Mouse (Mus musculus): ENCODE results near the gene Lrrc28. TPM values are rescaled to one million over a fixed set of nuclear protein-coding genes. Genes with fewer than 3 reads are reported as not detected.

The Lrrc28 gene
- total and polyA plus RNA-seq, 3 experiments, result 9.7 to 16.0 TPM; not detected in 1

GRCm38 (mm10) chr7:67678878-67679499 is 33.9 kb upstream of the Lrrc28 start:
- no peak for TF ChIP-seq MYC (IDR thresholded peaks at IDR 0.05; ENCODE audit: low read depth, low read length)
- TF ChIP-seq RCOR1 (IDR thresholded peaks at IDR 0.05; ENCODE audit: low read depth, low read length), result no peak
- no peak for TF ChIP-seq CTCF (IDR thresholded peaks at IDR 0.05 in 2 of 3, conservative IDR thresholded peaks at IDR 0.05 in 1 of 3; ENCODE audit: control insufficient read depth in 1 of 3, insufficient read depth in 1 of 3, low read depth in 2 of 3, low read length in 3 of 3, poor library complexity in 1 of 3, severe bottlenecking in 1 of 3)
- no peak for TF ChIP-seq USF2 (IDR thresholded peaks at IDR 0.05; ENCODE audit: borderline replicate concordance in 1 of 2, insufficient read depth in 1 of 2, low read depth in 1 of 2, low read length in 2 of 2)
- no peak for TF ChIP-seq USF1 (IDR thresholded peaks at IDR 0.05; ENCODE audit: low read depth, low read length)
- no peak for TF ChIP-seq E2F4 (IDR thresholded peaks at IDR 0.05; ENCODE audit: borderline replicate concordance, low read depth, low read length)
- TF ChIP-seq ELF1 (IDR thresholded peaks at IDR 0.05; ENCODE audit: low read depth, low read length), result no peak
- no peak for TF ChIP-seq HCFC1 (IDR thresholded peaks at IDR 0.05; ENCODE audit: low read depth, low read length)
- no peak for TF ChIP-seq ETS1 (IDR thresholded peaks at IDR 0.05; ENCODE audit: low read depth, low read length)
- TF ChIP-seq TCF12 (IDR thresholded peaks at IDR 0.05; ENCODE audit: low read depth, low read length), result no peak
- H3K4me3 ChIP-seq (ENCODE audit: control insufficient read depth in 1 of 2, insufficient read depth in 1 of 2, low read depth in 2 of 2, low read length in 2 of 2), result no peak overlapping the region
- no peak for DNase-seq (ENCODE audit: low read depth, low spot score)
- no peaks in the 10 kb centered on the region for H3K9me3 ChIP-seq (replicated peaks; ENCODE audit: insufficient read depth, low read length)
- no peaks in the 10 kb centered on the region for H3K36me3 ChIP-seq (ENCODE audit: control insufficient read depth in 1 of 2, insufficient read depth in 2 of 2, low read length in 2 of 2)
- no peaks in the 10 kb centered on the region for H3K4me1 ChIP-seq (ENCODE audit: control insufficient read depth in 1 of 2, insufficient read depth in 2 of 2, low read length in 2 of 2)
- no peaks in the 10 kb centered on the region for H3K27me3 ChIP-seq (ENCODE audit: control insufficient read depth in 1 of 2, insufficient read depth in 2 of 2, low read length in 2 of 2)
- H3K79me2 ChIP-seq (ENCODE audit: control insufficient read depth, insufficient read depth, low read length, poor library complexity), result no peaks in the 10 kb centered on the region
- no peak overlapping the region for H3K9ac ChIP-seq (ENCODE audit: control insufficient read depth, low read depth, low read length, poor library complexity, severe bottlenecking)
- no peak overlapping the region for H3K27ac ChIP-seq (ENCODE audit: control insufficient read depth, low read depth, low read length)

GRCm38 (mm10) chr7:67673656-67674055 is 28.6 kb upstream of the Lrrc28 start:
- H3K27me3 ChIP-seq (ENCODE audit: control insufficient read depth in 1 of 2, insufficient read depth in 2 of 2, low read length in 2 of 2), result no peaks in the 10 kb centered on the region
- H3K4me3 ChIP-seq (ENCODE audit: control insufficient read depth in 1 of 2, insufficient read depth in 1 of 2, low read depth in 2 of 2, low read length in 2 of 2), result no peak overlapping the region
- H3K9ac ChIP-seq (ENCODE audit: control insufficient read depth, low read depth, low read length, poor library complexity, severe bottlenecking), result no peak overlapping the region
- TF ChIP-seq NRF1 (IDR thresholded peaks at IDR 0.05; ENCODE audit: insufficient read depth, low read depth, low read length, poor library complexity, severe bottlenecking), result no peak
- no peak for TF ChIP-seq SIN3A (IDR thresholded peaks at IDR 0.05; ENCODE audit: low read length)
- no peak for TF ChIP-seq HCFC1 (IDR thresholded peaks at IDR 0.05; ENCODE audit: low read depth, low read length)
- TF ChIP-seq USF2 (IDR thresholded peaks at IDR 0.05; ENCODE audit: borderline replicate concordance in 1 of 2, insufficient read depth in 1 of 2, low read depth in 1 of 2, low read length in 2 of 2), result no peak
- TF ChIP-seq CTCF (IDR thresholded peaks at IDR 0.05 in 2 of 3, conservative IDR thresholded peaks at IDR 0.05 in 1 of 3; ENCODE audit: control insufficient read depth in 1 of 3, insufficient read depth in 1 of 3, low read depth in 2 of 3, low read length in 3 of 3, poor library complexity in 1 of 3, severe bottlenecking in 1 of 3), result no peak
- no peak for TF ChIP-seq E2F4 (IDR thresholded peaks at IDR 0.05; ENCODE audit: borderline replicate concordance, low read depth, low read length)
- TF ChIP-seq ZC3H11A (IDR thresholded peaks at IDR 0.05; ENCODE audit: low read depth, low read length), result no peak
- no peak for TF ChIP-seq CHD2 (IDR thresholded peaks at IDR 0.05; ENCODE audit: low read length)
- TF ChIP-seq BHLHE40 (IDR thresholded peaks at IDR 0.05; ENCODE audit: borderline replicate concordance, low read depth, low read length), result no peak
- TF ChIP-seq ZMIZ1 (IDR thresholded peaks at IDR 0.05; ENCODE audit: low read depth, low read length), result no peak
- no peak for TF ChIP-seq POLR2AphosphoS5 (IDR thresholded peaks at IDR 0.05; ENCODE audit: borderline replicate concordance, low read depth, low read length)
- no peak for TF ChIP-seq KAT2A (conservative IDR thresholded peaks at IDR 0.05; ENCODE audit: low read depth, low read length)
- no peak for TF ChIP-seq NELFE (IDR thresholded peaks at IDR 0.05; ENCODE audit: low read depth, low read length)
- TF ChIP-seq ETS1 (IDR thresholded peaks at IDR 0.05; ENCODE audit: low read depth, low read length), result no peak
- TF ChIP-seq MAZ (IDR thresholded peaks at IDR 0.05; ENCODE audit: low read depth, low read length), result no peak
- DNase-seq (ENCODE audit: low read depth, low spot score), result no peak
- H3K36me3 ChIP-seq (ENCODE audit: control insufficient read depth in 1 of 2, insufficient read depth in 2 of 2, low read length in 2 of 2), result no peaks in the 10 kb centered on the region
- H3K27ac ChIP-seq (ENCODE audit: control insufficient read depth, low read depth, low read length), result no peak overlapping the region
- H3K79me2 ChIP-seq (ENCODE audit: control insufficient read depth, insufficient read depth, low read length, poor library complexity), result no peaks in the 10 kb centered on the region
- no peaks in the 10 kb centered on the region for H3K9me3 ChIP-seq (replicated peaks; ENCODE audit: insufficient read depth, low read length)
- H3K4me1 ChIP-seq (ENCODE audit: control insufficient read depth in 1 of 2, insufficient read depth in 2 of 2, low read length in 2 of 2), result no peaks in the 10 kb centered on the region
